Mouse (Mus musculus): ENCODE data around the gene Mcf2l.

GRCm38 (mm10) chr8:12833616-12834015 lies 40.0 kb upstream of the Mcf2l start:
- TF ChIP-seq CTCF (IDR thresholded peaks at IDR 0.05; ENCODE audit: low read depth, low read length): no peak
- no peak for TF ChIP-seq POLR2A (IDR thresholded peaks at IDR 0.05; ENCODE audit: borderline replicate concordance, low read depth, low read length)
